Mouse (Mus musculus) bone marrow macrophage, adult 2 months (primary cell): ENCODE measurements at regions not wholly inside any gene's neighbourhood (a gene's known extent, or its start where the extent isn't known, plus 50 kb on each side); places are given as distances from the start of the nearest gene placed in this dataset.
A peak's percentile ranks its signal among the peaks of the same experiment; 100 is the strongest.

Experiments
- H3K27ac ChIP-seq: 2 replicates; pipeline ENCODE4 v1.5.1; 2012; ENCODE audit warnings: low read depth, low read length; ENCODE audit not compliant: insufficient read depth
- H3K4me1 ChIP-seq: 2 replicates; pipeline ENCODE4 v1.6.1; 2012; ENCODE audit warnings: low read length; ENCODE audit not compliant: control insufficient read depth, insufficient read depth
- H3K4me3 ChIP-seq: 2 replicates; pipeline ENCODE4 v1.5.1; 2012; ENCODE audit warnings: mild to moderate bottlenecking, low read length, moderate library complexity; ENCODE audit not compliant: insufficient read depth
- CTCF ChIP-seq: IDR thresholded peaks from 2 replicates; pipeline ENCODE4 v1.5.1; 2012; ENCODE audit warnings: low read depth, mild to moderate bottlenecking, low read length, moderate library complexity
- POLR2A ChIP-seq: IDR thresholded peaks from 2 replicates; pipeline ENCODE4 v1.6.1; 2012; ENCODE audit warnings: mild to moderate bottlenecking, low read depth, low read length, borderline replicate concordance

DNA sequence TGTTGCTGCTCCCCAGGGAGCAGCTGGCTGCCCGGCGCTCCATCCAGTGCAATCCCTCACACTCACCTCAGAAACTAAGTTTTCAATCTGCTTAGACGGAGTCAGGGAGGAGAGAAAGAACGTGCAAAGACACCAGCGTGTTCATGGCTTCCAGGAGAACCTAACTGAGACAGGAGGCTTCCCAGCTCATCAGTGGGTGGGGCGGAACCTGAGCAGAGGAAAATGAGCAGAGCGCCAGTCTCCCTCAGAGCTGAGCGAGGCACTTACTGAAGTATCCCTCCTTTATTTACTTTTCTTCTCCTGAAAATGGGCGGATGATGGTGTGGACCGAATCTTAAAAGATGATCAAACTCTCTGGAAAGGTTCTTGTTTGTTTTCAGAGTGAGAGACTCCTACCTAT is 94.3 kb upstream of the 1700024P04Rik start:
- H3K4me3 ChIP-seq, result no peak overlapping the region
- H3K4me1 ChIP-seq, result peaks cover 5% of the 10 kb centered on the region; the same call in 1 of the 2 replicates
- H3K27ac ChIP-seq, result no peak overlapping the region
- TF ChIP-seq CTCF, result no peak
- TF ChIP-seq POLR2A, result no peak

DNA sequence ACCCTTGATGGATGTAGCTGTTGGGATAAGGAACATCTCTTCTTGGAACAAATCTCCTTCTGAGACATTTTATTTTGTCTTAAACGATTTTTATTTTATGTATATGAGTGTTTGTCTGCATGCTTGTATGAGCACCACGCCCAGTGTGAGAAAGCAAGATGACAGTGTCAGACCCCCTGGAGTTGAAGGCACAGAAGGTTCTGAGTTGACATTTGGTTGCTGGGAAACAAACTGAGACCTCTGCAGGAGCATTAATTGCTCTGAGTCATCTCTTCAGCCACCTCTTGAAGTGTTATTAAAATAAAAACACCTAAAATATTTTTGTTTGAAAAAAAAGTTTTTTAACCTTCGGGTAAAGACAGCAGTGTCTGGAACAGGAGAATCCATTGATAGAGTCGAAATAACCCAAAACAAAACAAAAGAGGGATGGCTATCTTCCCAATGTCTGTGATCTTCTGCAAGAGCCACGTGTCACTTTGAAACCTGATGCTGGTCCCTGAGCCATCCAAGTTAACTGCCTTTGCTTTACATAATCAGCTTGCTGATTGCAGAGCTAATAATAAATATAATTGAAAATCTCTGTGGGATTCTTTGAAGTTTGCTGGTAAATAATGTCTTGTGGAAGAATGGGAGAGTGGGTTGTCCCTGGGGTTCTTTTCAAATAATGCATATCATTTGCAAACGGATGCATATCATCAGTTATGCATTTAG is 92.8 kb upstream of the 1700024P04Rik start:
- Histone ChIP-seq H3K4me3 (no peak overlapping the region), H3K27ac (no peak overlapping the region), H3K4me1 (peaks cover 5% of the 10 kb centered on the region; the same call in 1 of the 2 replicates)
- TF ChIP-seq CTCF (no peak), POLR2A (no peak)

DNA sequence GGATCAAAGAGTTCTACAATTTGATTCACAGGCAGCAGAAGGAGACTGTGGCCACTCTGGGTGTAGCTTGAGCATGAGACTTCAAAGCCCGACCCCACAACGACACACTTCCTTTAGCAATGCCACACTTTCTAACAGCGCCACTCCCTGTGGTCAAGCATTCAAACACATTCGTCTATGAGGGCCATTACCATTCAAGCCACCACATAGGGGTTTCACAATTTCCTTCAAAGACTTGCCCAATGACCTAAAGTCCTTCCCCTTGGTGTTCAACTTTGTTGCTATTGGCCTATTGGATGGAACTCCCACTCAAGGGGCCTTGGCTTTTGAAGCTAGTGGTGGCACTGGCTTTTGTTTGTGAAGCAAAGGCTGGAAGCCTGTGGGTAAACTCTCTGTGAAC is 91.1 kb upstream of the 1700024P04Rik start:
- TF ChIP-seq POLR2A, result no peak
- no peak for TF ChIP-seq CTCF
- no peak overlapping the region for H3K4me3 ChIP-seq

DNA sequence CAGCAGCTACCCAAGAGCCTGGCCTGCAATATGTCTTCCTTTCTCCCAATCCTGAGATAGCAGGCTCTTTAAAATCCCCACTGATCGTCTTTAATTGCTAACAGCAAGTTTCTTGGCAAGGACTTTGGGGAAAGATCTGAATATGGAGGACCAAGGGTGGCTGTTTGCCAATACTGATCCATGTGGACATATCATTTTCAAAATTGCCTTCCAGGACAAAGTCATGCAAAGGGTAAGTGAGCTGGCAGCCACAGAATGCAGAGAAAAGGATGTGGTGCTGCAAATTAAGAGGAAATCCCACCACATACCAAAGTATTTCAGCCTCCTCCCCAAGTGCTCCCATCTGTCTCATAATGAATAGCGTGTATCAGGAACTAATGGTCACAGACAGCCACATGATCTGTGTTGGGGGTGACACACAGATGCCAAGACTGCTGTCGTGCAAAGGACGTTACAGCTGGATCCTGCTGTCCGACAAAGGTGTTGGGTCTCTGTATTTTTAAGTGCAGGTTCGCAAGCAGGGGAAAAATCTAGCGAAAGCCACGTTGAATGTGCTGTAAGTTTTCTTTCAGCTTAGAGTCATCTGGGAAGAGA is 87.6 kb upstream of the 1700024P04Rik start:
- TF ChIP-seq CTCF (no peak), POLR2A (no peak)
- Histone ChIP-seq H3K4me1 (peaks cover 5% of the 10 kb centered on the region; the same call in 1 of the 2 replicates), H3K4me3 (no peak overlapping the region), H3K27ac (no peak overlapping the region)

More for the DNA sequence above, 91.1 kb upstream of the 1700024P04Rik start:
- H3K4me1 ChIP-seq, result peaks cover 5% of the 10 kb centered on the region; the same call in 1 of the 2 replicates
- H3K27ac ChIP-seq, result no peak overlapping the region

DNA sequence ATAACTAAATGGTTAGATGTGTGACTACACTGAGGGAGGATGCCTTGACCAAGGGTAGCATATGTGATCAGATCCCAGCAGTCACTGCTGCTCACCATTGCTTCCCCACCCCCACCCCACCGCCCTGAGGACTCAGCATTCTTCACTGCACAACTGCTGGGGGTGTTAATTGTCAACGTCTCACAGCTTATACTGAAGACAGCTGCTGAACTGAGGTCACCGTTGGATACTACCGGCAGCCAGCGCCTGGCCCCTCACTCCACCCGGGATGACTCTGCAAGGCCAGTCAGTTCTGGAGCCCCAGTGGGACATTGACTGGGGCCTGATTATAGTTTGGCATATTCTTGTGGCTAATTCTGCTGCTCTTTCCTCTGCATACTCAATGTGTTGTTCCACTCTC is 87.0 kb upstream of the 1700024P04Rik start:
- no peak overlapping the region for H3K4me3 ChIP-seq
- no peak overlapping the region for H3K27ac ChIP-seq
- peaks cover 5% of the 10 kb centered on the region; the same call in 1 of the 2 replicates for H3K4me1 ChIP-seq
- no peak for TF ChIP-seq CTCF
- no peak for TF ChIP-seq POLR2A

DNA sequence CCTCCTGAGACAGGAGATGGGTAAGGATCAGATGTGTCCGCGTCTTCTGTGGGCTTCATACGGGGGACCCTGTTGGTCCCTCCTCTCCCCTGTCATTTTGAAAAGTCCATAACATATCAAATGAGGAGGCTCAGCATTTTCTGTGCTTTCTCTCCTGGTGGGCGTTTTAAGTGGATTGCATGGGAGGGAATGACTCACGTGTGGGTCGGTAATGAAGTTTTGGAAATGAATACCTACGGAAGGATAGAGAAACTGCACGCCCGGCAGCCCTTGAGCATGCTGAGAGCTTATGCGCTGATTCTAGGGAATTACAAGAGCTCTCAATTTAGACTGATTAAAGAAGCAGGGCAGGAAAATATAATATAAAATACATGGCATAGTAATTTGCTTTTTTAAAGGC is 85.4 kb upstream of the 1700024P04Rik start:
- TF ChIP-seq CTCF (no peak), POLR2A (no peak)
- no peaks in the 10 kb centered on the region for H3K4me1 ChIP-seq
- no peak overlapping the region for H3K4me3 ChIP-seq
- H3K27ac ChIP-seq, result no peak overlapping the region

DNA sequence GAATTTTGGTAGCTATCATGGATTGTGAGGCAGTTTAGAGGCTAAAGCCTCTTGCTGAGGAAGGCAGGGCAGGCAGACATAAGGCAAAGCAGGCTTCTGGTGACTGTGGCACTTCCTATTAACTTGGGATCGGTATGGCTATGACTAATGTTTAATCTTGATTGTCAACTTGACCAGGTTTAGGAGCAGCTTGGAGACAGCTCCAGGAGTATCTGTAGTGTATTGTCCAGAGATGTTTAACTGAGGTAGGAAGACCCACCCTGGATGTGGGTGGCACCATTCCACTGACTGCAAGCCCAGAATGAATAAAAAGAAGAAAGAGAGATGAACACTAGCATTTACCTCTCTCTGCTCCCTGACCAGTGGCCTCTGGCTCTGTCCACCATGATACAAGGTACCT is 83.1 kb upstream of the 1700024P04Rik start:
- Histone ChIP-seq H3K4me3 (no peak overlapping the region), H3K4me1 (peaks cover 6% of the 10 kb centered on the region), H3K27ac (no peak overlapping the region)
- TF ChIP-seq POLR2A (no peak), CTCF (no peak)

DNA sequence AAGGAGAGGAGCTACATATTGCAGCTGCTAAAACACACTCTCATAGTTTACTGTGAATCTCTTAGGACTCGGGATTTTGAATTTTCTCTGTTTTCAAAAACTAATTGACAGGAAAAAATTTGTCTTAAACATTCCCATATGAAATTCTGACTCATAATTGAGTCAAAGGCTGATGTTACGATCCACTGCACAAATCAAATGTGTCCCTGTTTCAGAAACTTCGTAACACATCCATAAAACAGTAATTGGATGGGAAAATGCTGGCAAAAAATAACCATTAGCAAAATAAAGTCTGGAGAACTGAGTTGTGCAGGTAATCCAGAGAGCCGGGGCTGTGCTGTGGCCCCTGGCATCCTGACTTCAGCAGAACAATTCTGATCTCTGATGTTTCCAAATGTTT is 79.1 kb upstream of the 1700024P04Rik start:
- TF ChIP-seq CTCF (no peak), POLR2A (no peak)

DNA sequence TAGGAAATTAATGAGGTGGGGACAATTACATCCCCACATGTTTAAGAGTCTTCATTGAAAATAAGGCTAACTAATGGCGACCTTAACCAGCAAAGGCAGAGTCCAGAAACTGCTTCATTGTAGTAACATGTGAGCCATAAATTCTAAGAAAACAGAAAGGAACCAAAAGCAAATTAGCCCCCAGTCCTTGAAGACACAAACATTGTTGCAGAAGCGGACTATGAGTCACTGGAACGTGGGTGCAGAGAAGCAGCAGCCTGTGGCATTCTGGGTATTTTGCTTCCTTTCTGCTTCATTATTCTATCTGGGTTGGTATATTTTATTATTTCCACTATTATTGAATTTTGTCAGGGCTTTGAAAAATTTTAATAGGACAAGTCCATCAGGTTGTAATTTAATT is 78.6 kb upstream of the 1700024P04Rik start:
- no peak for TF ChIP-seq CTCF
- no peak for TF ChIP-seq POLR2A
- H3K27ac ChIP-seq, result peak overlapping the region; percentile 47

More for the DNA sequence above, 79.1 kb upstream of the 1700024P04Rik start:
- Histone ChIP-seq H3K4me3 (no peak overlapping the region), H3K27ac (no peak overlapping the region), H3K4me1 (peaks cover 14% of the 10 kb centered on the region)

More for the DNA sequence above, 78.6 kb upstream of the 1700024P04Rik start:
- Histone ChIP-seq H3K4me1 (peaks cover 18% of the 10 kb centered on the region), H3K4me3 (no peak overlapping the region)
